Mouse (Mus musculus) stomach, embryonic 14.5 days (tissue): ENCODE measurements around the gene Atp6v0a1. TPM values are rescaled to one million over a fixed set of nuclear protein-coding genes. Genes with fewer than 3 reads are reported as not detected.
"Not testable (repeated sequence)": the region's sequence is repeated elsewhere in the genome, so short reads cannot be mapped to it uniquely, and the experiment has no call there.

Source experiments
- ATAC-seq: fragments of 200-750 bp; cut with Nextera tagmentation; 2 replicates; pipeline ENCODE4 v1.8.0; 2017; ENCODE audit warnings: low read depth, moderate TSS enrichment; ENCODE audit not compliant: insufficient number of reproducible peaks, insufficient read depth, low FRiP score
- H3K27ac ChIP-seq: fragments of 300-500 bp; sonication (generic); 2 replicates; pipeline ENCODE4 v1.5.1; 2014; ENCODE audit warnings: mild to moderate bottlenecking, low read length, moderate library complexity, mixed read lengths
- H3K27me3 ChIP-seq: fragments of 300-500 bp; sonication (generic); 2 replicates; pipeline ENCODE4 v1.6.1; 2014; ENCODE audit warnings: low read length, control low read depth, mixed read lengths; ENCODE audit not compliant: control insufficient read depth, insufficient read depth
- H3K36me3 ChIP-seq: fragments of 300-500 bp; sonication (generic); 2 replicates; pipeline ENCODE4 v1.6.1; 2014; ENCODE audit warnings: mild to moderate bottlenecking, control low read depth, low read length, moderate library complexity, mixed read lengths; ENCODE audit not compliant: control insufficient read depth, insufficient read depth
- H3K4me1 ChIP-seq: fragments of 300-500 bp; sonication (generic); 2 replicates; pipeline ENCODE4 v1.6.1; 2014; ENCODE audit warnings: low read length, control low read depth, mixed read lengths; ENCODE audit not compliant: control insufficient read depth, insufficient read depth
- H3K4me2 ChIP-seq: fragments of 300-500 bp; sonication (generic); replicated peaks from 2 replicates; pipeline ENCODE4 v1.6.1; 2014; ENCODE audit warnings: low read depth, low read length, control low read depth
- H3K4me3 ChIP-seq: fragments of 300-500 bp; sonication (generic); 2 replicates; pipeline ENCODE4 v1.5.1; 2014; ENCODE audit warnings: low read depth, low read length, control low read depth
- H3K9ac ChIP-seq: fragments of 300-500 bp; sonication (generic); replicated peaks from 2 replicates; pipeline ENCODE4 v1.6.1; 2014; ENCODE audit warnings: low read depth, mild to moderate bottlenecking, control low read depth, low read length, moderate library complexity, mixed read lengths
- H3K9me3 ChIP-seq: fragments of 300-500 bp; sonication (generic); 2 replicates; pipeline ENCODE4 v1.6.1; 2016; ENCODE audit warnings: low read depth, low read length, control low read depth; ENCODE audit not compliant: control insufficient read depth
- WGBS: fragments of 180-500 bp; shearing (Covaris S2); extraction: QIAGEN DNeasy Blood & Tissue Kit; methylation state at CpG from one replicate; pipeline ENCODE4 v1.1.7; 2014; 5-methylcytosine and 5-hydroxymethylcytosine counted together
- polyA plus RNA-seq: library from polyadenylated mRNA; unstranded; fragments of >200 nt; fragmentation: Nextera tagmentation; extraction: Ambion mirVana; gene quantifications from 2 replicates; pipeline ENCODE4 v1.2.1, GENCODE M21; 2014

The Atp6v0a1 gene
- polyA plus RNA-seq, 1 experiment from 2014 or later, result 42.0 TPM

DNA sequence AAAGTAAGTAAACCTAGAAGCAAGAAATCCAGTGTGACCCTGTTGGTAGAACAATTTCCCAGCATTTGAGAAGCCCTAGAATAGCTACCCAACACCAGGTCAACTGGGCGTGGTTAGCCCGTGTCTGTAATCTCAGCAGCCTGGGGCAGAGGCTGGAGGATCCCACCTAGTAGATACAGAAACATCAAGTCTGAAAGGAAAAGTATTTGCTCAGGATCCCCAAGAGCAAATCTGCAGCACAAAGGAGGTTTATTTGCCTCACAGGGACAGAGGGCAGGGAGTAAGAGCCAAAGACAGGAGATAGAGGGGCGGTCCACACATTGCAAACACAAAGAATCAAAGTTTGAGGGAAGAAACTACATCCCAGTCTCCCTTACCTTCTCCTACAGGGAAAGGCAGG, 10.0 kb upstream of the Atp6v0a1 start:
- H3K27ac ChIP-seq, result no peak overlapping the region
- no peaks in the 10 kb centered on the region for H3K27me3 ChIP-seq
- no peak overlapping the region for H3K9ac ChIP-seq
- H3K9me3 ChIP-seq, result no peaks in the 10 kb centered on the region
- no peak overlapping the region for H3K4me3 ChIP-seq
- no peaks in the 10 kb centered on the region for H3K36me3 ChIP-seq
- H3K4me1 ChIP-seq, result no peaks in the 10 kb centered on the region
- ATAC-seq, result no peak
- 66% methylated on average over 3 of the region's 3 CpGs for WGBS
- H3K4me2 ChIP-seq, result no peak overlapping the region

DNA sequence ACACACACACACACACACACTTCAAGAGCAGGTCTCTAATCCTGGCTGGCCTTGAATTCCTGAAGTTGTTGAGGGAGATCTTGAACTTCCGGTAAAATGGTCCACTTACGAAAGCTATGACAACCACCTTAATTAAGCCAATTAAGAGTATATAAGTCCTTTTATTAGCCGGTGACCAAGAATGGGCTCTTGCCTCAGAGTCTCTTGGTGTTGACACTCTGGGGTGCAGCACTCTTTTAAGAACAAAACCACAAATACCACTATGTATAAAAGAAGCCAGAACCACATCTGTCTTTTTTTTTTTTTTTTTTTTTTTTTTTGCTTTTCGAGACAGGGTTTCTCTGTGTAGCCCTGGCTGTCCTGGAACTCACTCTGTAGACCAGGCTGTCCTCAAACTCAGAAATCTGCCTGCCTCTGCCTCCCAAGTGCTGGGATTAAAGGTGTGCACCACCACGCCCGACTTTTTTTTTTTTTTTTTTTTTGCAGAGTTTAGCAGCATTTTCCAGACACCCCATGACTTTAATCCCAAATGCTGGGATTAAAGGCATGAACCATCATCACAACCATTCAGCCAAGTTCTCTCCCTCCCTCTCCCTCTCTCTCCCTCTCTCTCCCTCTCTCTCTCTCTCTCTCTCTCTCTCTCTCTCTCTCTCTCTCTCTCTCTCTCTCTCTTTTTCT, 7.2 kb upstream of the Atp6v0a1 start:
- not testable (repeated sequence) for H3K36me3 ChIP-seq, H3K4me3 ChIP-seq, H3K9me3 ChIP-seq, H3K27me3 ChIP-seq, H3K4me1 ChIP-seq, H3K4me2 ChIP-seq, ATAC-seq, H3K9ac ChIP-seq, H3K27ac ChIP-seq
- WGBS, result 91% methylated on average over 4 of the region's 6 CpGs

- Histone ChIP-seq H3K9ac (no peak overlapping the region), H3K36me3 (no peaks in the 10 kb centered on the region), H3K4me3 (no peak overlapping the region), H3K4me1 (no peaks in the 10 kb centered on the region), H3K27ac (no peak overlapping the region), H3K4me2 (no peak overlapping the region), H3K9me3 (no peaks in the 10 kb centered on the region), H3K27me3 (0 out of 2 replicates have a peak, but pooled peaks cover 3% of the 10 kb centered on the region)
- 36% methylated on average over 3 of the region's 3 CpGs for WGBS
- ATAC-seq, result no peak
Measured at GRCm38 (mm10) chr11:101003025-101003685, 6.1 kb upstream of the Atp6v0a1 start.

GRCm38 (mm10) chr11:101008206-101009045, 826 bp upstream of the Atp6v0a1 start:
- WGBS, result 48% methylated on average over 14 of the region's 14 CpGs

DNA sequence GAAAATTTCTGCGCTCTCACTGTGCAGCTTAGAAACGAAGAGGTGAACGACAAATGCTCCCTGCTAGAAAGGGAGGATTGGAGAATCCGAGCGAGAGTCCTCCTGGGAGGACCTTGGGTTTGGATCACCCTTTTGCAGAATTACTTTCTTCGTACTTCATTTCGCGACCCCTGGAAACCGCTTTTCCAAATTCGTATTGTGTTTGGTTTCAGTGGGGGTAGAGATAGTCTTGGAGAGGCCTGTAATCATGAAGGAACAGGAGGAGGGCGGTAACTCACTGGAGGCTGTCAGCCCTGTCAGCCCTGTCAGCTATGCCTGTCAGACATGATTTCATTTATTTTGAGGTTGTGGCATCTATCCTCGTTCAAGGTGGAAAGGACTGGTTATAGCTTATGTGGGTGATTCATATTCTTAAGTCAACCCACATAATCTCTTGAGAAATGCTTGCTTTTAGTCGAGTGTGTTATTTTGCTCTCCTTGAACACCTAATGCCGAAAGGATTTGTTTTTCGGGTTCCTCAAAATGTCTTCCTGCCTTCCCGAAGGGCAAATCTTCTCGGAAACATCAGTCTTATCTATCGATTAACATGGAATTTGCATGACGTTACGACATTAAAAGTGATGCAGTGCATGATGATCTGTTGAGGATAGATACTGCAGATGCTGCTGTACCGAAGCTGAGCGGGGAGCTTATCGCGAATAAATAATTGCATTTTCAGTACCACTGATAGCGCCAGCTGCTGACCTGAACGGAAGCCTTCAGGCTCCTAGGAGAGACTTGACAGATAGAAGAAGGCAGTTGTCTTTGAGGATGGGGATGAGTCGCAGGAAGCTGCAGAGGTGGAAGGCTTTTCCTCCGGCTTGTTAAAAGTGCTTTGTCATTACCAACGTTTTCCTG, 884 bp downstream of the Atp6v0a1 start:
- Histone ChIP-seq H3K9ac (peak overlapping the region; percentile 60), H3K4me3 (peak overlapping the region; percentile 63), H3K27ac (no peak overlapping the region; the same call in 1 of the 2 replicates), H3K27me3 (0 out of 2 replicates have a peak, but pooled peaks cover 3% of the 10 kb centered on the region), H3K4me1 (peaks cover 7% of the 10 kb centered on the region; the same call in 1 of the 2 replicates), H3K9me3 (no peaks in the 10 kb centered on the region), H3K4me2 (peak overlapping the region; percentile 51), H3K36me3 (peaks cover 8% of the 10 kb centered on the region; the same call in 1 of the 2 replicates)
- ATAC-seq, result no peak
- 6% methylated on average over 29 of the region's 29 CpGs for WGBS

More at GRCm38 (mm10) chr11:101008206-101009045, 826 bp upstream of the Atp6v0a1 start:
- Histone ChIP-seq H3K36me3 (peaks cover 3% of the 10 kb centered on the region; the same call in 1 of the 2 replicates), H3K4me1 (peaks cover 7% of the 10 kb centered on the region; the same call in 1 of the 2 replicates), H3K9ac (no peak overlapping the region), H3K27ac (peak overlapping the region; percentile 64; the same call in 1 of the 2 replicates), H3K27me3 (0 out of 2 replicates have a peak, but pooled peaks cover 3% of the 10 kb centered on the region), H3K4me2 (peak overlapping the region; percentile 51), H3K4me3 (peak overlapping the region; percentile 63), H3K9me3 (no peaks in the 10 kb centered on the region)
- no peak for ATAC-seq

DNA sequence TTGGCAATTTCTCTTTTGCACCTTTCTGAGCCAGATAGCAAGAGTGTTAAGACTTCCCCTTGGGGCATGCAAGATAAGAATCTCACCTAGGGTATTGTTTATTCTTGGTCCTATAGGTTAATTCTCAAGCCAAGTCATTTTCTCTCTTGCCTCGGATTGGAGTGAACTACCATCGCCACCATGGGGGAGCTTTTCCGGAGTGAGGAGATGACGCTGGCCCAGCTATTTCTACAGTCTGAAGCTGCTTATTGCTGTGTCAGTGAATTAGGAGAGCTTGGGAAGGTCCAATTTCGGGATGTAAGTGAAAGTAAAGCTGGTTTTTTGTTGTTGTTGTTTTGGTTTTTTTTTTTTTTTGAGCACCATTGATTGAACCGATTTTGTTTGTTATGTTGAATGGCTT, 2.4 kb downstream of the Atp6v0a1 start:
- ATAC-seq, result no peak
- no peaks in the 10 kb centered on the region for H3K27me3 ChIP-seq
- peaks cover 7% of the 10 kb centered on the region; the same call in 1 of the 2 replicates for H3K4me1 ChIP-seq
- WGBS, result 72% methylated on average over 6 of the region's 6 CpGs
- H3K4me2 ChIP-seq, result no peak overlapping the region
- no peak overlapping the region for H3K27ac ChIP-seq
- no peak overlapping the region for H3K4me3 ChIP-seq
- no peak overlapping the region for H3K9ac ChIP-seq
- no peaks in the 10 kb centered on the region for H3K9me3 ChIP-seq
- peaks cover 13% of the 10 kb centered on the region; the same call in 1 of the 2 replicates for H3K36me3 ChIP-seq

DNA sequence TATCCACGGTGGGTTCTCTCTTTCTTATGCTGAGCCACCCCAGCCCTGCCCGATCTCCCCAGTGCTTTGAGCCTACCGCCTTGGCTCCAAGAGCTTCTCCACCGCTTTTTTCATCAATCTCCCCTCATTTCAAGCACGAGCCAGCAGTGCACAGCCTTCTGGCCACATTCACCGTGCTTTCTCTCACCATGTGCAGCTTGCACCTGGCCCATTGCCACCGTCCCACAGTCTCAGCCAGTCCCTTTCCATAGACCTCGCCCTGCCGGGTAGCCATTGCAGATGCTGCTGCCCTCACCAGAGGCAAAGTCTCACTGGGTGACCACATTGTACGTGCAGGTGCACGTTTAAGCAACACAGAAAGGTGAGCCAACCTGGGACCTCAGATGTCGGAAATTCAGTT, 14.1 kb downstream of the Atp6v0a1 start:
- 93% methylated on average over 12 of the region's 12 CpGs for WGBS
- ATAC-seq, result no peak
- no peak overlapping the region for H3K4me3 ChIP-seq

More for the DNA sequence above, 14.1 kb downstream of the Atp6v0a1 start:
- Histone ChIP-seq H3K4me1 (no peaks in the 10 kb centered on the region), H3K27ac (no peak overlapping the region), H3K9ac (no peak overlapping the region), H3K36me3 (peaks cover 37% of the 10 kb centered on the region), H3K27me3 (no peaks in the 10 kb centered on the region), H3K9me3 (no peaks in the 10 kb centered on the region), H3K4me2 (no peak overlapping the region)
